Mouse (Mus musculus) c-Kit-negative CD71-positive TER-119-positive erythroid progenitor cells, embryonic 14.5 days (primary cell): ENCODE measurements around the gene Alox15.

ENCODE experiments used
- DNase-seq: peaks from one replicate; pipeline ENCODE4 v3.0.0-alpha.2; 2013; ENCODE audit warnings: low read depth, low spot score

Alox15 gene

GRCm38 (mm10) chr11:70308296-70308695 lies 43.5 kb downstream of the Alox15 start:
- DNase-seq: no peak

DNA sequence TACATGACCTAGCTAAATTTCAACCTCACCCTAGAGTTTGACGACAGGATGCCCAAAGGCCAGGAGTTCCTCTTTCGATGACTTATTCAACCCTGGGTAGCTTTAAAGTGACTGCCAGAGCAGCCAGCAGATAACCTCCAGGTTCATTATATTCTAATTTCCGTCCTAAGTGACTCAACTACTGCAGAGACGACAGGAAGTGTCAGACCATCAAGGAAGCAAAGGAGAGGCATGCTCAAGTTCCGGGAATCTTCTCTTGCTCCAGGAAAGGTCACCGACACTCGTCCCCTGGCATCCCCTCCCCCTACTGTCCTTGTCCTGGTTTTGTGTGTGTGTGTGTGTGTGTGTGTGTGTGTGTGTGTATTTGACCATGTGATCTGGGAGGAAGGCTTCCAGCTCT lies 45.7 kb downstream of the Alox15 start:
- no peak for DNase-seq

GRCm38 (mm10) chr11:70302293-70302692 lies 49.5 kb downstream of the Alox15 start:
- no peak for DNase-seq

- no peak for DNase-seq
Observed at GRCm38 (mm10) chr11:70297836-70298454, 53.9 kb downstream of the Alox15 start.

- no peak for DNase-seq
Observed at GRCm38 (mm10) chr11:70297405-70297804, 54.4 kb downstream of the Alox15 start.
